Mouse (Mus musculus) layer of hippocampus, postnatal 10 days (tissue): ENCODE results near the gene Vmn1r114. TPM values are rescaled to one million over a fixed set of nuclear protein-coding genes. Genes with fewer than 3 reads are reported as not detected.
"Not testable (repeated sequence)": the region's sequence is repeated elsewhere in the genome, so short reads cannot be mapped to it uniquely, and the experiment has no call there.

Source experiments
- DNase-seq, 2 experiments: peaks; one replicate each; pipeline ENCODE4 v3.0.0; 2021; ENCODE audit warnings: low spot score in 2 of 2
- long read RNA-seq: library from polyadenylated mRNA; stranded (forward); transcript quantifications from one replicate; pipeline ENCODE4 v2.0.0, GENCODE M21; 2023
- total RNA-seq, 2 experiments: library from RNA; stranded (reverse); gene quantifications; 2 replicates each; pipeline ENCODE4 v1.2.3; 2021

Vmn1r114 gene
- not detected for total RNA-seq
- long read RNA-seq: 0 reads

DNA sequence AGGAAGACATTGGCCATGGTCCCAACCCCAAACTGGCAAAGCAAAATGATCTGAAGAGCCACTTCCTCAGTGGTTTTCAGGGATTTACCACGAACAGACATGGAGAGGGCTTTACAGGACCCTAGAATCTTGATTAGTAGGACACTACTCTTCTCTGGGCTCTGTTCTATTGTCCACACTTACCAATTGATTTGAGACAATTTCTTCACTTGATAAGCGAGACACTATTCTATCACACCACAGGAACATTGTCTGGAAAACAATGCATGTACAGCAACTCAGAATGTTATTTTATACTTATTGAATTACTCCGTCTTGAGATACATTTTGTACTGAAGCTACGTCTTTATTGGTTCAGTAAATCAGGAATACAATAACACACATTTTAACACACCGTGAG, at the start of gene Vmn1r114:
Vmn1r114 (minus strand) TSS at position 101 of the 400 bp plus-strand sequence.
- DNase-seq: not testable (repeated sequence)

DNA sequence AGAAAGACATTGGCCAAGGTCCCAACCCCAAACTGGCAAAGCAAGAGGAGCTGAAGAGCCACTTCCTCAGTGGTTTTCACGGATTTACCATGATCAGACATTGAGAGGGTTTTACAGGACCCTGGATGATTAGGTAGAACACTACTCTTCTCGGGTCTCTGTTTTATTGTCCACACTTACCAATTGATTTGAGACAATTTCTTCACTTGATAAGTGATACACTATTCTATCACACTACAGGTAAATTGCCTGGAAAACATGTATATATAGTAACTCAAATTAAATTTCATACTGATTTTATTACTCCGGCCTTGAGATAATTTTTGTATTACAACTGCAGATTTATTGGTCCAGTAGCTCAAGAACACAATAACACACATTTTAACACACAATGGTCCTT, 32.9 kb upstream of the Vmn1r114 start, which contains the start of gene Vmn1r115:
Vmn1r115 (minus strand) TSS at position 101 of the 400 bp plus-strand sequence.
- DNase-seq: not testable (repeated sequence)

DNA sequence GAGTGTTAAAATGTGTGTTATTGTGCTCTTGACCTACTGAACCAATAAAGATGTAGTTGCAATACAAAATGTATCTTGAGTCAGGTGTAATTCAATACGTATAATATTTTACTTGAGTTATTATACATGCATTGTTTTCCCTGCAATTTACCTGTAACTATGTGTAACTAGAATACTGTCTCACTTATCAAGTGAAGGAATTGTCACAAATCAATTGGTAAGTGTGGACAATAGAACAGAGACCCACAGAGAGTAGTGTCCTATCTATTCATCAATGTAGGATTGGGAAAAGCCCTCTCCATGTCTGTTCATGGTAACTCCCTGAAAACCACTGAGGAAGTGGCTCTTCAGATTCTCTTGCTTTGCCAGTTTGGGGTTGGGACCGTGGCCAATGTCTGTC, 25.0 kb downstream of the Vmn1r114 start, which contains the start of gene Vmn1r113:
Vmn1r113 (plus strand) TSS at position 301 of the 400 bp plus-strand sequence.
- DNase-seq: not testable (repeated sequence)

DNA sequence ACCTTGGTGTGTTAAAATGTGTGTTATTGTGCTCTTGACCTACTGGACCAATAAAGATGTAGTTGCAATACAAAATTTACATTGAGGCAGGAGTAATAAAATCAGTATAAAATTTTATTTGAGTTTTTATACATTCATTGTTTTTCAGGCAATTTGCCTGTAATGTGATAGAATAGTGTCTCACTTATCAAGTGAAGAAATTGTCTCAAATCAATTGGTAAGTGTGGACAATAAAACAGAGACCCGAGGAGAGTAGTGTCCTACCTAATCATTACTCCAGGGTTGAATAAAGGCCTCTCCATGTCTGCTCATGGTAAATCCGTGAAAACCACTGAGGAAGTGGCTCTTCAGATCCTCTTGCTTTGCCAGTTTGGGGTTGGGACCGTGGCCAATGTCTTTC, 41.1 kb downstream of the Vmn1r114 start, which contains the start of gene Vmn1r112:
Vmn1r112 (plus strand) TSS at position 301 of the 400 bp plus-strand sequence.
- DNase-seq: not testable (repeated sequence)

Other genes starting within 250 kb of the Vmn1r114 start
- gene Gm4141, start 235.9 kb downstream of the Vmn1r114 start, total RNA-seq: not detected
- not detected for gene Gm4513, start 213.2 kb downstream of the Vmn1r114 start, total RNA-seq
- gene Vmn1r107, start 143.3 kb downstream of the Vmn1r114 start, total RNA-seq: not detected
- gene Vmn1r111, start 109.0 kb downstream of the Vmn1r114 start, total RNA-seq: not detected
- gene Gm10668, start 81.6 kb downstream of the Vmn1r114 start, total RNA-seq: not detected
- gene Vmn1r112, start 41.0 kb downstream of the Vmn1r114 start, total RNA-seq: not detected
- not detected for gene Vmn1r113, start 24.9 kb downstream of the Vmn1r114 start, total RNA-seq
- gene Vmn1r115, start 32.8 kb upstream of the Vmn1r114 start, total RNA-seq: not detected
- gene Vmn1r116, start 60.1 kb upstream of the Vmn1r114 start, total RNA-seq: not detected
- not detected for gene Vmn1r117, start 71.9 kb upstream of the Vmn1r114 start, total RNA-seq
- not detected for gene Vmn1r118, start 100.2 kb upstream of the Vmn1r114 start, total RNA-seq
- not detected for gene Vmn1r119, start 200.3 kb upstream of the Vmn1r114 start, total RNA-seq
- gene Vmn1r120, start 241.6 kb upstream of the Vmn1r114 start, total RNA-seq: not detected